Mouse (Mus musculus) lung, postnatal 10 days (tissue): Measurements from ENCODE around the gene 3110082I17Rik.
A peak's percentile ranks its signal among the peaks of the same experiment; 100 is the strongest.
"Not testable (repeated sequence)": the region's sequence is repeated elsewhere in the genome, so short reads cannot be mapped to it uniquely, and the experiment has no call there.

Source experiments
- DNase-seq: peaks from one replicate; pipeline ENCODE4 v3.0.0; 2021

Gene 3110082I17Rik

DNA sequence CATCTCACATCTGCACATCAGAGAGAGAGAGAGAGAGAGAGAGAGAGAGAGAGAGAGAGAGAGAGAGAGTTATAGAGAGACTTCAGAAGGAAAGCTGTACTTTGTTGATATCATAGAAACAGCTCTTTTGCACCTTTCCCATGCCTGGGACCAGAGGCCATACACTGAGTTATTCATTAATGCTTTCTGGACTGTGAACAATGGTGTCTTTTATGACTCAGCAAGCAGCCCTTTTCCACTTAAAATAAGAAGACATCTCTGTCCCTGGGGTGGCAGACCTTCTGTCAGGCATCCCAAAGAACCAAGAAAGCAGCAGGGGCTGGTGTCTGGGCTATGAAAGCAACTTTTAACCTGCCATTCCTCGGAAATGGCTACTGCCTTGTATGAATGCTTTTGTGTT, 113.1 kb downstream of the 3110082I17Rik start:
- no peak for DNase-seq

GRCm38 (mm10) chr5:139345364-139345714, 115.0 kb downstream of the 3110082I17Rik start:
- DNase-seq: no peak

- peak; percentile 97 for DNase-seq
Measured at GRCm38 (mm10) chr5:139344687-139345363, 115.5 kb downstream of the 3110082I17Rik start.

DNA sequence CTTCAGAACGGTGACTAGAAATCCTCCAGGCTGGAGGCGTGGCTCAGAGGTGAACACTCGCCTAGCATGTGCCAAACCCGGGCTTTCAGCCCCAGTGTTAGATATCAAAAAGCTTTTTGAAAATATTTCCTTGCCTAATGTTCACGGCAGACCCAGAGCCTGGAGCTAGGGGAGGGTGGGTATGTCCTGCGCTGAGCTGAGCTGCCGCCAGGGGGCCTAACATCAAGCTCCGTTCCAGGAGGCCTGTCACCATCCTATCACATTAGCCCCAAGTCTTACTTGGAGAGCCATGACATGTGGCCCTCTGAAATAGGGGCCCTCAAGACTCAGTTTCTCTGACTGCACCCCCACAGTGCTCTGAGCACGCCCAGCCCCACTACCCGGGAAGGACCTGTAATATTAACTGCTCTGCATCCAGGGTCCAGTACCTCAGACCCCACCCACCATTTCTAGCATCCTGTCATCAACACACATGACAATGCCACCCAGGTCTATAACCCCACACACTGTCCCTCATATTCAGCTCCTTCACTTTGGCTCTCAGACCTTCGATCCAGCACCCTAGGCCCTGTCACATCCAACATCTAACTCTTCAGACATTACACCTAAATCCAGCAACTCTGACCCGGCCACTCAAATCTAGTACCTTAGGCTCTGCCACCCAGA, 116.2 kb downstream of the 3110082I17Rik start:
- DNase-seq: peak; percentile 90

- no peak for DNase-seq
Measured at GRCm38 (mm10) chr5:139338891-139339290, 121.4 kb downstream of the 3110082I17Rik start.

GRCm38 (mm10) chr5:139338403-139338802, 121.9 kb downstream of the 3110082I17Rik start:
- peak; percentile 44 for DNase-seq

DNA sequence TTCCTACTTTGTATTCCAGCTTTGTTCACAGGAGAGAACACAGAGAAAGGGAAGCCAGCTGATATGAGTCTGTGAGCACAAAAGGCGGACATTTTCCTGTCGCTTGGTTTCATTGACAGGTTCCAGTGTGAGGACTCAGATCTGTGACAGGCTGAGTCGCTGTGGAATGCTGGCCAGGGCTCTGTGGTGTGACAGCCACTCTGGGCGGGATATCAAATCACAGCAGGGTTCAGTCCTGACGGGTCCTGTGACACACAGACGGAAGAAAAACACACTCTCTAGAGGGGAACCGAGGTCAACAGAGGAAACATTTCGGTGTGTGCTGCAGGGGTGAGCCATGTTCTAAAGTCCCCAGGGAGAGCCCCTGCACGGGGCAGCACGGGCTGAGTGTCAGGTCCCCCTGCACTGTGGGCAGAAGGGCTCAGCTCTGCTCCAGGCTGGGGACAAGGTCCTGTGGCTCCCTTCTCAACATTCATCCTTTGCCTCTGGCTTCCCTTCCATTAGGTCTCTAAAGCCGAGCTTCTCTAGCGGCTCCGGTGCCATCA, 122.4 kb downstream of the 3110082I17Rik start:
- DNase-seq: no peak

GRCm38 (mm10) chr5:139335634-139336033, 124.7 kb downstream of the 3110082I17Rik start:
- DNase-seq: no peak

GRCm38 (mm10) chr5:139334394-139334793, 125.9 kb downstream of the 3110082I17Rik start:
- DNase-seq: not testable (repeated sequence)

GRCm38 (mm10) chr5:139333301-139334013, 126.9 kb downstream of the 3110082I17Rik start:
- no peak for DNase-seq

GRCm38 (mm10) chr5:139332590-139333272, 127.6 kb downstream of the 3110082I17Rik start:
- no peak for DNase-seq

- DNase-seq: peak; percentile 89
Measured at GRCm38 (mm10) chr5:139331742-139332141, 128.6 kb downstream of the 3110082I17Rik start.

DNA sequence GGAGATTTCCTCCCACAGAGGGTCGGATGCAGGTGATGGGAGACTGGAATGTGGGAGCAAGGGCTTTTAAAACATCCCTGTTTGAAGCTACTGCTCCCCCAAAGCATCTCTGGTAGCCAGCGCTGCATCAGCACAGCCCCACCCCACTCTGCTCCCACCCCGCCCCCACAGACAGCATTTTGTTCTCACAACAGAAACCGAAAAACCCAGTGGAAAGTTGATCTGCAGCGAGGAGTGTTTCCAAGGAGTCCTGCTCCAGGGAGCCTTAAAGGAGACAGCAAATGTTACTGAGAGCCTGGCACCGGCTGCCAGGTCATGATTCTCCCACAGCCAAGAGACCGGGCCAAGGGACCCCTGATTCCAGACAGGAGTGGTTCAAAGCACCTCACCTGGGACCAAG, 129.6 kb downstream of the 3110082I17Rik start:
- no peak for DNase-seq

DNA sequence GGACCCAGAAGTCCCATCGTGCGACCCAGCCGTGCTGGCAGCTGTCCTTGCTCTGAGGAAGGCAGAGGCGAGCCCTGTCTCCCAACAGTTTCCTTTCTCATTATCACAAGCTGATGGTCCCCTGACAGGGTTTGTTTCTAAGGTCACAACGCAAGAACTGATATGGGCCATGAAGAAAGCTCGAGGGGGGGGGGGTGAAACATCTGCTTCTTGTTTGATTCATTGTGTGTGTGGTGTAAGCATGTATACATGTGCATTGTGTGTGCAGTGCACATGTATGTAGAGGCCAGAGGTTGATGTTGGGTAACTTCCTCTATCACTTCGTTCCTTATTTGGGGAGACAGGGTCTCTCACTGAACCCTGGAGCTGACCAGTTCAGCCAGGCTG, 132.7 kb downstream of the 3110082I17Rik start:
- no peak for DNase-seq

GRCm38 (mm10) chr5:139326986-139327633, 133.2 kb downstream of the 3110082I17Rik start:
- DNase-seq: no peak

DNA sequence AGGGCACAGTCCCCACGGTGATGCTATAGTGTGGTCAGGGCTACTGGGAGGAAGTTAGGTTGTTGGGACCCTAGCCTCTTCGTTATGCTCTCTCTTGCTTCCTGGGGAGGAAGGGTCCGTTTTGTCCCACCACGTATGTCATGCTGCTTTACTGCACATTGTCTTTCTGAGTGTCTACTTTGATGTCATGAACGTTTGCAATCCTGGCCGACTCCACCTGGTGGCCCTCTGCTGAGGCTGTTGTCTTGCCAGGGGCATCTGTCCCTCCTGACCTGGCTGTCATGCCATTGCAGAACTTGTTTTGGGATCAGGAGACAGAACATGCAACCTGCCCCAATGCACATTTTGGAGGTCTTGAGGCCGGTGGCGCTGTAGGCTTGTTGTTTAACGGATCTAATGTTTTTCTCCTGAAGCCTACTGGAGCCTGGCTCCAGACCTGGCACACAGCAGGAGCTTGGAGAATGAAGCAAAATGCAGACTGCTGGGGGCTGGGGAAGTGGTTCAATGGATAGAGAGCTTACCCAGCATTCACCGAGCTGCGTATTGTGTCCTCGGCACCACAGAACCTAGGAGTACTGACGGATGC, 134.1 kb downstream of the 3110082I17Rik start:
- no peak for DNase-seq

- peak; percentile 69 for DNase-seq
Measured at GRCm38 (mm10) chr5:139325395-139325966, 134.8 kb downstream of the 3110082I17Rik start, which contains the start of gene Adap1. TSS of gene Adap1 (minus strand) at chr5:139325622.

GRCm38 (mm10) chr5:139324691-139325394, 135.5 kb downstream of the 3110082I17Rik start:
- DNase-seq: peak; percentile 48

DNA sequence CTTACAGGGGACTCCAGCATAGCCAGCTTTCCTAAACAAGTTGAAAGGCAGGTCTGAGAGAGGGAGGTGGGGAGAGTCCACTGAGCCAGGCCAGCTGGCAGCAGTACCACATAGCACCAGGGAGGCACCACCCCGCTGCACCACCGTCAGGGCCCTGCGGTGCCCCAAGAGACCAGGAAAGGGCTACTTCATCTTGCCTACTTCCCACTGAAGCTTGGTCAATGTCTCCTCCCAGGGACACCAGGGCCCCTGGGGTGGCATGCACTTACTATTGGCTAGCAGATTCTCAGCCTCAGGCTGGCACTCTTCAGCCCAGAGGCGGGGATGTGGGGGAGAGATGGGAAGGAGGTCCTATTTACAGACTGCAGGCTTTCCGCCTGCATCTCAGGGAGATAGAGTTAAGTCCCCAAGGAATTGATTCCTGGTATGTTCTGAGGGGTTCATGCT, 136.3 kb downstream of the 3110082I17Rik start:
- no peak for DNase-seq

- DNase-seq: peak; percentile 35
Measured at GRCm38 (mm10) chr5:139323260-139323924, 136.9 kb downstream of the 3110082I17Rik start.
